Mouse (Mus musculus) urinary bladder, postnatal 14 days (tissue): ENCODE results near the gene Cdk6.
"Not testable (repeated sequence)": the region's sequence is repeated elsewhere in the genome, so short reads cannot be mapped to it uniquely, and the experiment has no call there.

Experiments used
- DNase-seq: peaks from one replicate; pipeline ENCODE4 v3.0.0; 2021; ENCODE audit warnings: low spot score

The Cdk6 gene

DNA sequence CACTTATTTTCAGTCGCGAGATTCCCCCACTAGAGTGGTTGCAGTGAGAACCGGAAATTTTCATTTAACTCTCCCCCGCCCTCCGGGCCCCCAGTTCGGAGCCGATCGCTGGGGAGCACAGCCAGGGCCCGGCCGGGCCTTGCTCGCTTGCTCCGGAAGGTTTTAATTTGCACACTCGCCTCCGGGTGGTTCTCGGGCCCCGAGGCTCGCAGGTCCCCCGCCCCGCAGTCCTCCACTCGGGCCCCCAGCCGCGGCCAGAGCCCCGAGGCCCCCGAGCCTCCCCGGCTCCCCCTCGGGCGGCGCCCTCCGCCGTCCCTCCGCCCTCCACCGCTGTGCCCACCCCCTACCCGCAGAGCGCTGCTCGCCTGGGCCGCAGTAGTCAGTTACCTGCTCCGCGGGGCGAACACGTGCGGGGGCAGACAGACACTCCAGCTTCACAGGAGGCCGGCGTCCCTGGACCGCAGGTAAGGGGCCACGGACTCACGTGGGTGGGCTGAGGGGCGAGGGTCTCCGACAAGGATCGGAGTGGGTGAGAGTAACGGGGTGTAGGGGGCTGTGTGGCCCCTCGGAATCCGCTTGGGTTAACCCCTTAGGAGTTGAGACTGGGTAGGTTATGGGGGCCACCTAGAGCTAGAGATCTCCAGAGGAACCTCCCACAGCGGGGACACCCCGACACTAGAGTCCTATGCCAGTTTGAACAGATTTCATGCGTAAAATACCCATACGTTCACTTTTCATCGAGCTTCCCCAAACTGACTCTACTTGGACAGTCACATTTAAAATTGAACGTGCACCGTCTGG lies at the start of gene Cdk6:
Cdk6 (plus strand) TSS at position 375 of the 801 bp plus-strand sequence.
- DNase-seq: peak; percentile 49

- DNase-seq: no peak
Observed at GRCm38 (mm10) chr5:3293666-3294065, 47.6 kb upstream of the Cdk6 start.

GRCm38 (mm10) chr5:3300801-3301457 lies 40.4 kb upstream of the Cdk6 start:
- peak; percentile 50 for DNase-seq

- no peak for DNase-seq
Observed at GRCm38 (mm10) chr5:3301535-3301934, 39.8 kb upstream of the Cdk6 start.

DNA sequence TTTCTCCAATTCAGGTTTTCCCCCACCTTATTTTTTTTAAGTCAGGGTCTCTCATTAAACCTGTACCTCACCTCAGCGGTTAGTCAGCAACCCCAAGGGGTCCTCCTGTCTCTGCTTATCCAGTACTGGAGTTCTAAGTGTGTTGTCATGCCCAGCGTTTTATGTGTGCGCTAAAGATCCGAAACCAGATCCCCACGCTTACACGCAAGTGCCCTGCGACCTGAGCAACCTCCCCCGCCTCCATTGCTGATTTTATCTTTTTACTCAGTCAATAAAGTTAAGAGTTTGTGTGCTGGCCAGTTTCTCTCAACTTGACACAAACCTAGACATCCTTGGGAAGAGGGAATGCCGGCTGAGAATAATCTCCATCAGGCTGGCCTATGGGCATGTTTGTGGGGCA lies 37.4 kb upstream of the Cdk6 start:
- no peak for DNase-seq

DNA sequence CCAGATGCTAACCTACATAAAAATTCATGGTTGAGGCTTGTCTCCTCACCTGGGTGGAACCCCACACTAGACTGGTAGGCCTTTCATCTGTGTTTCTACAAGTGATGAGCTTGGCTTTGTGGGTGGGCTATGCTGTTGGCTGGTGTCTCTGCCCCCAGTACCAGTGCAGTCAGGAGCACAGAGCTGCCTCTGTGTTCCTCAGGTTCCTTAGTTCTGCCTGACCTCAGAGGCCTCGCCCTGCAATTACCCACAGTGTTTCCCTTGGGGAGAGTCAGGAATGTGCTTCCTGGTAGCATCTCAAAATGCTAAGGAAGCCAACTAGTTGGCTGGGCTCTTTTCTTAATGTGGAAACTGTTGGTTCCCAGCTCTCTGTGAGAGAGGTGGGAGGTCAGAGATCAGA lies 35.1 kb upstream of the Cdk6 start:
- DNase-seq: no peak

GRCm38 (mm10) chr5:3309122-3309521 lies 32.2 kb upstream of the Cdk6 start:
- no peak for DNase-seq

DNA sequence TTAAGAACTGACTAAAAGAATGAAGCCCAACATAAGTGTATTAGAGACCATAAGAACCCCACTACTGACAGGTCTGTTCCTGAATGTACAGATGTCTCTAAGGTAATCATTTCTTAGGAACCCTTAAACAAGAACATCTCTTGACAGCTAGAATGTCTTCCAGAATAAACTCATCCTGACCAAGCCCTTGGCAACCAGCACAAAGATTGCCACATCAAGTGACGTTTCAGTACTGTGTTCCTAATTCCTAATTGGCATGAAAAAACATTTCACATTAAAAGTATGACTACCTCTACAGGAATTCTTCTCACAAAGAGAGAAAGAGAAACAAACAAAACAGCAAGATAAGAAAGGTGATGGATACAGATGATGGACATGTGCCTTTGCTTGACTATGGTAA lies 31.7 kb upstream of the Cdk6 start:
- DNase-seq: no peak

DNA sequence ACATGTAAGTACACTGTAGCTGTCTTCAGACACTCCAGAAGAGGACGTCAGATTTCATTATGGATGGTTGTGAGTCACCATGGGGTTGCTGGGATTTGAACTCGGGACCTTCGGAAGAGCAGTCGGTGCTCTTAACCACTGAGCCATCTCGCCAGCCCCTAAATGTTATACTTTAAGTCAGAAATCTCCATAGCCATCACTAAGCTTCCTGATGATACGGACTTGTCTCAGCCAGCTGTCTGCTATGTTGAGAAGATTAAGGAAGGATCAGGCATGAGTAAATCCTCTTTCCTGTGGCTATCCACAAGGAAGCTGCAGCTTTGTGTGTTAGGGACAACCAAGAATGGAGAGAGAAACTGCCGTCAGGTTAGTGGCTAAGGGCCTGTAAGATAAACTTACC lies 30.1 kb upstream of the Cdk6 start:
- not testable (repeated sequence) for DNase-seq

DNA sequence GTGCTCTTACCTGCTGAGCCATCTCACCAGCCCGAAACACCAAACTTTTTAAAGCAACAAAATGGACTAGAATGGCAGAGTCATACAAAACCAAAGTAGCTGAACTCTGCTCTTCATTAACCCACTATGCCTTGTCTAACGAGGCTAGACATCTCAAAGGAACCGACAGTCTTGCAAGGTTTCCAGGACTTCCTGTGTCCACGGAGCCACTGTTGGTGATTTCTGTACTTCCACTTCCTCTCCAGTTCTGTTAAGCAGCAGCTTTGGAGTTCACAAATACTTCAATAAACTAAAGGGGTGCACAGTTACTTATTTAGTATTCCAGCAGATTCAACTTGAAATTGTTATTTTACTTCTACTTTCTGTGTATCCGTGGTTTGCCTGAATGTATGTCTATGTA lies 23.6 kb upstream of the Cdk6 start:
- not testable (repeated sequence) for DNase-seq

DNA sequence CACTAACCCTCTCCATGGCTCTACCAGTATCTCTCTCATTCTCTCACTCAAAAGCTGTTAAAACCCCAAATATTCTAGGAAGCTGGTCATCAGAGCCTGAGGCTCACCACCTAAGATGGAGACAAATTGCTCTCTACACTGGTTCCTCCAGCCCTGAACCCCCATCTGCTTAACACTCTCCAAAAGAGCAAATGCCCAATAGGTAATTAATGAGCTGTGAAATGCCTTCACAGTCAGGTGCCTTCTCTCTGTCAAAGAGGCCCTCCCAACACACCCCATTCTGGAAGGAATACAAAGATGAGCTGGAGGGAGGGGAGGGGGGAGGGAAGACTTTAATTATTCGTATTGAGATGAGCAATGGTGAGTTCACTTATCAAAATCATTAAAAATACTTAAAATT lies 21.1 kb upstream of the Cdk6 start:
- DNase-seq: no peak

DNA sequence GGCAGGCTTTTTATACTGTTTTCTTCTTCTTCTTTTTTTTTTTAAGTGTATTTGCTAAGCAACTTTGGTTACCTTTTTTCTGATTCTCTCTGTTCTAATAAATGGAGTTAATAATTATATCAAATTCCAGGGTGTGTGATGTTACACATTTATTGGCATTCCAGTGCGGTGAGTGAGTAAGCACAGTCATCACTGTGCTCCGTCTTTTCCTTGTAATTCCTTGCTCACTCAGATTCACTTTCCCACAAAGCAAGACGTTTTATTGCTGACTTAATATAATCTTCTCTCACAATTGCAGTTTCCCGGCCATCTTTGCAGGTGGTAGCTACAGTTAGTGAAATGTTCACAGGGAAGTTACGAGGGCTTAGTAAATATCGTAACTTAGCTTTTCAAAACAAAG lies 19.2 kb upstream of the Cdk6 start:
- DNase-seq: no peak

- no peak for DNase-seq
Observed at GRCm38 (mm10) chr5:3324116-3324515, 17.2 kb upstream of the Cdk6 start.

DNA sequence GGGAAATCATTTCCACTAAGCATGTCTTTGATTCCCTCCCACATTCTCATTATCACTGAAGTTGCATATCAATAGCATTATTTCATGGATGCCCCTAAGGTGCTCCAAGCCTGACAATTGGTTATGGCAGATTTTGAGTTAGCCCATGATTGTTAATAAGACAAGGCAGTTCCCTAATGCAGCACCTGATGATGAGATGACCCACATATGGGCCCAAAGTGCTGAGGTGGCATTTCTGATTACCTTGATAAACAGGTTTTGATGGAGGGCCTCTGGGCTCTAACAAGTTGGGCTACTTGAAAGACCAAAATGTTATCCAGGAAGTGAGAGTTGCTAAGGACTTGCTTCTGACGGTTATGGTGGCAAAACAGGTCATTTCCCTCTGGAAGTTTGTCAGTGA lies 11.9 kb upstream of the Cdk6 start:
- no peak for DNase-seq

- no peak for DNase-seq
Observed at GRCm38 (mm10) chr5:3330932-3331331, 10.4 kb upstream of the Cdk6 start.

DNA sequence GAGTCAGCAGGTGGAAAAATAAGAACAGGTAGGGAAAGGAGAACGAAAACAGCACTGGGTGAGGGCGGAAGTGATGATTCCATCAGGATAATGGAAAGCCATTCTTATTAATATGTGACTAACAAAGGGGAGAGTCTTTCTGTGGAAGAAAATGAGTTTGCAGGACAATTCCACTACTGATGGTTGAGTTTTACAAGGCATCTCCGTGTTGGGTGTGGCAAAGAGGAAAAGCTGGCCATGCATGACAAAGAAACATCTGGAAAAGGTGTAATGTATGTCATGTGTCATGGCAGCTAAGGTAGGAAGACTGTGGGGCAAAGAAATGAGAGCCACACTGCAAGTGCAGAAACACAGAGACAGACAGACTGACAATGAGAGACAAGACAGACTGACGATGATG lies 8.3 kb upstream of the Cdk6 start:
- DNase-seq: not testable (repeated sequence)

DNA sequence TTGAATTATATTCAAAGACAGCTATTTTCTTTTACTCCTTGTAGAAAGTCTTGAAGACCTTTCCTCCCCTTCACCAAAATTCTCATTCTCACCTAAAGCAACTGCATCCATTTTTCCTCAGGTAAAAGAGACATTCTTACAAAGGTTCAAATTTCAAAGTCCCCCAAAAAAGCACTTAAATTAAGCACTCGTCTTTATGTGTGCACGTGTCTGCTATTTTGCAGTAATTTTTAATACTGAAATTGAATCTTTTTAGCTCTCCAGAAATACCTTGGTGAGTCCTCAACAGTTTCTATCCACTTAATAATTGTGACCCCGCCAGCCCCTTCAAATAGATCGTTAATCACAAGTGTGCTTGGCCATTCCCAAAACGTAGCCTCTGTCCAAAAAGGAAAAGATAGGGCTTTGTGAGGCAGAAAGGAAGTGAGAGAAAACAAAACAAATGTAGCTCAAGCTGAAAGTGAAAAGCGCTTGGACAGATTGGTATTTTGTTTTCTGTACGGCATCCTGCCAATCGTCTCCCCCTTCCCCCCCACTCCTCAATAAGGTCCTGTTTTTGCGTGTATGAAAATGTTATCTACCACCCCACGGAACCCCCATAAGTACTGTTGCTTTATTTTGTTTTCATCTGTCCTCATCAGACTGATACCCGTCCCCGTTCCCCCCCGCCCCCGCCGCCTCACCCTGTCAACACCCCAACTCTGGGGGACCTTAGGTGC lies 786 bp upstream of the Cdk6 start:
- DNase-seq: not testable (repeated sequence)

DNA sequence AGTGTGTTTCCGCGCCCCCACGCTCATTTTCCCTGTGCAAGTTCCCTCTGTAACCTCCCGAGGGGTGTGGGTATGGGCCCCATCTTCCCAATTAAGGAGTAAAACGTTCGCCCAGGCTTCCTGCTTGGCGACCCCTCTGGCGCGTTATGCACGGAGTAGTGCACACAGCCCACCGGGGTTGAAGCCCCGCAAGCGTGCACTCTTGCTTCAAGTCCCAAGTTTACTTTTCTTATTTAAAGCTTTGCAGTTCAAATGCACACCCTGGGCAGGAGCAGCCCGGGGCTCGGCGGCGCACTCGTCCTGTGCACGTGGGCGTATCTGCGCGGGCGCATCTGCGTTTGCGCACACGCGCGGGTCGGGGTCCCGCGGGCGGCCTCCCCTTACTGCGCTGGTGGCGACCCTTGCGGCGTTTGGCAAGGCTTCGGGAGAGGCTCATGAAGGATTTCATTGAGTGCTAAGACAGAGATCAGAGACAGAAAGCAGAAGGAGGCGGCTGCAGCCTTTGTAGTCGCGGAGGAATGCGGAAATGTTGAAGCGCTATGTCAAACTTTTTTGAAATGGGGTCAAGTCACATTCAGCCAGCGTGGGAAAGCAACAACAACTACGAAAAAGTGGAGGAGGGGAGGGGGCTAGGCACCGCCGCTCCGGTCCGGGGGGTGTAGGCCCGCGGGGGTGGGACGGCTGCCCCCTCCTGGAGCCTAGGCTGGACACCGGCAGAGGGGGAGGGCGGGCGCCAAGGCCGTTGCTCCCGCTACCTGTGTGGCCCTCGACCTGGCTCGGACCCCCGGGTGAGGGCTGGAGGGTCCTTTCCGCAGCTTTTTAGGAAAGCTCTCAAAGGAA lies 866 bp downstream of the Cdk6 start:
- DNase-seq: peak; percentile 54

DNA sequence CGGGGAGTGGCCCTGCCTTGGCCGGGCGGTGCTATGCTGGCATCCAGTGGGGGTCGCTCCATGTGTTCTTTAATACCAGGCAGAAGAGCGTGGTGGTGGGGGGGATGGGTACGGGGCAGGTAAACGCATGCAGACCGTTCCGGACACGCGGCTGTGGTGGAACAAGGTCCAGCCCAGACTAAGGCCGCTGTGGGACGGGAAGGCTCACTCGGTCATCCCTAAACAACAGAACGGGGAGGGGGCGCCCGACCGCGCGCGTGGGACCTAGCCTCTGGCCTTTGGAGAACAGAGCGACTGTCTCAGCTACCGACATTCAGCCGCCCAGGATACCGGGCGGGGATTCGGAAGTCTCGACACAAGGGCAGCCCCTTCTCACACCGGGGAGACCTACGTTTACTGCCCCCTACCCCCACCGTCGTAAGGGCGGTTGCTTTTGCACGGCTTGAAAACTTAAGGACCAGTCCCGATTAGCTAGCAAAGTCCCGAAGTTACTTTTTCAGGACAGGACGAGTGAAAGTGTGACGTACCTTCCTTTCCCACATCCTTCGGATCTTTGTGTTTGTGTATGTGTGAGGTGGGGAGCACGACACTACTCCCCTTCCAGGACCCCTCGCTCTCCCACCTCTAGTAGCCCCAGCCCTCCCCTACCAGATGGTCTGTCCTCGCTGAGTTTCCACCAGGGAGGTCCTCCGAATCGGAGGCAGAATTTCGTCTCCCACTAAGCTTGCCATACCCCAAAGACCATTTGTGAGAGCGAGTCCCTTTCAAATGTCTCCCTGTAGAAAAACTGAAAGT lies 1.7 kb downstream of the Cdk6 start:
- DNase-seq: no peak

GRCm38 (mm10) chr5:3343566-3344080 lies 2.3 kb downstream of the Cdk6 start:
- DNase-seq: peak; percentile 63

GRCm38 (mm10) chr5:3344081-3344631 lies 2.9 kb downstream of the Cdk6 start:
- peak; percentile 90 for DNase-seq
